Mouse (Mus musculus) adrenal gland, adult 2 months (tissue): ENCODE data around the gene Gm3402. TPM values are rescaled to one million over a fixed set of nuclear protein-coding genes. Genes with fewer than 3 reads are reported as not detected.
A peak's percentile ranks its signal among the peaks of the same experiment; 100 is the strongest.
"Not testable (repeated sequence)": the region's sequence is repeated elsewhere in the genome, so short reads cannot be mapped to it uniquely, and the experiment has no call there.

ENCODE experiments used
- DNase-seq: peaks from one replicate; pipeline ENCODE4 v3.0.0; 2021
- long read RNA-seq: library from polyadenylated mRNA; stranded (forward); transcript quantifications from one replicate; pipeline ENCODE4 v2.0.0, GENCODE M21; 2021
- polyA plus RNA-seq: library from polyadenylated mRNA; depleted of rRNA; stranded (reverse); fragments of >200 nt; gene quantifications from 2 replicates; pipeline ENCODE4 v1.2.3, GENCODE M21; 2012; rRNA removed
- total RNA-seq, 2 experiments: library from RNA; stranded (reverse); gene quantifications; 2 replicates each; pipeline ENCODE4 v1.2.3; 2021

Gene Gm3402
- total RNA-seq (not detected), polyA plus RNA-seq (not detected in 2 replicates)
- long read RNA-seq, result 0 reads

DNA sequence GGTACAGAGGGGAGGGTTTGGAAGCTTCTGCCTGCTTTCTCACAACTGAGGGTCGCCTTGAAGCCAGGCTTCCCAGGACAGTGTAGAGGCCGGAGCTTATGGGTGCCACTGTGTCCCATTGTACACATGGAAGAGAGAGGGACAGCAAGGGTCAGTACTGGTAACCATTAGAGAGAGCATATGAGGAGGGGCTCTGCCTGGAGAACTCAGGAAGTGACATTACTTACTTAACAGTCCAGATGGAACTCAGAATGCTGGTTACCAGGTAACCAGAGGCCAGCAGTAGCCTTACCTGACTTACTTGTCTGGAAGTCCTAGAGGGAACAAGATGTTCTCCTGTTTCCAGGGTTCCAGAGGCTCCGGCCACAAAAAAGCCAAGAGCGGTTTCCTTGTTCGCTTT, at the start of gene Gm3402:
Gene Gm3402 (plus strand): TSS at position 301 of the 400 bp plus-strand sequence.
- DNase-seq, result not testable (repeated sequence)

DNA sequence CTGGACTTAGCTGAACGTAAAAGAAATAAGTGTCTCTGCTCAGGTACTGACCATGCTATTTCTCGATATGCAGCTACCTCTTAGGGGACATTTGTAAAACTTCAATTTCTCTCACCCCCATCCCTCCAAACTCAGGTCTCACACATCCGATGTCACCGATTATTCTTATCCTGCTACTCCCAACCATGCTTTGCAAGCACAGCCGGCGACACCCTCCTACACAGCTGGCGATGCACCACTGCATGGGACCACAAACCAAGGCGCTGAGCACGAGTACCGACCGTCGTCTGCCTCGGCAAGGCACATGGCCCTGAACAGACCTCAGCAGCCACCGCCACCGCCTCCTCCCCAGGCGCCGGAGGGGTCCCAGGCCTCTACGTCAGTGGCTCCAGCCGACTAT, 47.3 kb upstream of the Gm3402 start:
- DNase-seq, result no peak

DNA sequence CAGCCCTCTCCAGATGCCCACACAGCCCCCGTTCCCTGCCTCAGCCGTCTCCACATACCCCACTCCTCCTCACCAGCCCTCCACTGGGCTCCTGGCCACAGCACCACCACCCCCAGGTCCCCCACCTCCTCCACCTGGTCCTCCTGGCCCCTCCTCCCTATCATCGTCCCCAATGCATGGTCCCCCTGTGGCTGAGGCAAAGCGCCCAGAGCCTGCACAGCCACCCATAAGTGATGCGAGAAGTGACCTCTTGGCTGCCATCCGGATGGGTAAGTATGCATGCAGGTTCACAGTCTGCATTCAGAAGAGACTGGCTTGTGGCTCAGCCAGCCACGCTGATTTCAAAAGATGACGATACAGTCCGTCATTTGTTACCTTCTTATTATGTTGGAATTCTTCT, 45.6 kb upstream of the Gm3402 start:
- no peak for DNase-seq

DNA sequence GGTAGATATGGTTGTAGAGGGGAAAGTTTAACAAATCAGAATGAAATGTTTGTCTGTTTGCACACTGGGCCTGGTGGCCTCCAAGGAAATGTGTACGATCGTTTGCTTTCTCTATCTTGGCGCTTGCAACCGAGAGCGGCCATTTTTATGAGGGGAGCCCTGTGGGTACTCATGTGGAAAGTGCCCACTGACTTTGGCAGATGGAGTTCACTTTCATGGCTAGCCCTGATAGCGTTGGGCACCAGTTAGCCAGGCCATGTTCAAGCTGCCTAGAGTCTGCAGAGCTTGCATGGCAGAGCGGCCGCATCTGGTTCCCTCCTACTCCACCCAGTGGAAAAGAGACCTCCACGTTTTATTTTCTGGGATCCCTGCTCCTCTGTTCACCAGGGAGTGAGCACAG, 43.1 kb upstream of the Gm3402 start:
- DNase-seq, result no peak

DNA sequence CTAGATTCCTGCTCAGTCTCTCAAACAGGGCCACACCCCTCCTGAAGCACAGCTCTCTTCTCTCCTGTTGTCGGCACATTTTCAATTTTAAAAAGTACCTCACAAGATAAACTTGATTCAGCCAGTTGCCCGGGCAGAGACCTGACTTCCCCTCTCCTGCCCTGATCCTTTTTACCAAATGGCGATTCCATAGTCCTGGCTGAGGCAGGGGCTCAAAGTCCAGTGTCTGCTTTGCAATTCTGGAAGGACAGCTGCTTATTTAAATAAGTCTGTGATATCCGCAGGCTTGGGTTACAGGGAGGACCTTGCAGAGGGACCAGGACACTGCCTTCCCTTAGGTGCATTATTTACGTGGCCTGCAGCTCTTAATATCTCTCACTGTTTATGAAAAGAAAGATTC, 42.6 kb upstream of the Gm3402 start:
- DNase-seq, result no peak

DNA sequence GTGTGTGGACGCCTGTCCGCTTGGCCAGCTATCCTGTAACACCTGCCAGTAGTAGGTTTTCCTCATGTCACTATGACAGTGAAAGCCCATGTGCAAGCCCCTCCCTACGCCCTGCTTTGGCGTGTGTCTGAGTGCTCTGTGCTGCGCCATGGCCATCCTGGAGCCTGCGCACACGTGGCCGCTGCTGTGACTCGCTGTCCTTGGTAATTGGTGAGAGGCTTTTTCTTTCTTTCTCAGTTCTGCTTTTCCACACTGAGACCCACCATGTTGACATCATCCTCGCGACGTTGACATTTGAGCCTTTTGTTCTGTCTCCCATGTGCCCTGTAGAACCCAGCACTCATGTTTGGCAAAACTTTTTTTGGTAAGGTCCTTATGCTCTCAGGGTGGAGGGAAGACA, 42.1 kb upstream of the Gm3402 start:
- peak; percentile 77 for DNase-seq

DNA sequence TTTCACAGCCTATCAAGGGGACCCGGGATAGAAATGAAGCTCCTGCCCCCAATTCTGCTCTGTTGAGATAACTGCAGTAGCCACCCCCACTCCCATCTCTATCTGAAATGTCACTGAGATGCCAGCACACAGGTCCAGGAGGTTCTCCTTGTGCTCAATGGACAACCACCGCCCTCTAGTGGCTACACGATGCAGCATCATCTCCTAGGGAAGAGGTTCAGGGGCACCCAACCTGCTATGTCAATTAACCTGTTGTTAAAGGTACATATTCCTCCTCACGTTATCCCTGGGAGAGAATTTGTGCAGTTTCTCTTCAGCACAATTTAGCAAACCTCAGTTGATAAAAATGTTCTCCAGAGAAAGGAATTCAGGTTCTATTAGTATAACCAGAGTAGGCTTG, 34.4 kb upstream of the Gm3402 start:
- DNase-seq, result peak; percentile 38

DNA sequence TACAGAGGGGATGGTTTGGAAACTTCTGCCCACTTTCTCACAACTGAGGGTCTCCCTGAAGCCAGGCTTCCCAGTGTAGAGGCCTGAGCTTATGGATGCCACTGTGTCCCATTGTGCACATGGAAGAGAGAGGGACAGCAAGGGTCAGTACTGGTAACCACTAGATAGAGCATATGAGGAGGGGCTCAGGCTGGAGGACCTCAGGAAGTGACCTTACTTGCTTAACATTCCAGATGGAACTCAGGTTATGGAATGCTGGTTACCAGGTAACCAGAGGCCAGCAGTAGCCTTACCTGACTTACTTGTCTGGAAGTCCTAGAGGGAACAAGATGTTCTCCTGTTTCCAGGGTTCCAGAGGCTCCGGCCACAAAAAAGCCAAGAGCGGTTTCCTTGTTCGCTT, 32.3 kb upstream of the Gm3402 start, which contains the start of gene Gm6408:
Gene Gm6408 (plus strand): TSS at position 301 of the 400 bp plus-strand sequence.
- not testable (repeated sequence) for DNase-seq

DNA sequence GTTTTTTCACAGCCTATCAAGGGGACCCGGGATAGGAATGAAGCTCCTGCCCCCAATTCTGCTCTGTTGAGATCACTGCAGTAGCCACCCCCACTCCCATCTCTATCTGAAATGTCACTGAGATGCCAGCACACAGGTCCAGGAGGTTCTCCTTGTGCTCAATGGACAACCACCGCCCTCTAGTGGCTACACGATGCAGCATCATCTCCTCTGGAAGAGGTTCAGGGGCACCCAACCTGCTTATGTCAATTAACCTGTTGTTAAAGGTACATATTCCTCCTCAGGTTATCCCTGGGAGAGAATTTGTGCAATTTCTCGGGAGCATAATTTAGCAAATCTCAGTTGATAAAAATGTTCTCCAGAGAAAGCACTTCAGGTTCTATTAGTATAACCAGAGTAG, 25.0 kb upstream of the Gm3402 start:
- peak; percentile 39 for DNase-seq

DNA sequence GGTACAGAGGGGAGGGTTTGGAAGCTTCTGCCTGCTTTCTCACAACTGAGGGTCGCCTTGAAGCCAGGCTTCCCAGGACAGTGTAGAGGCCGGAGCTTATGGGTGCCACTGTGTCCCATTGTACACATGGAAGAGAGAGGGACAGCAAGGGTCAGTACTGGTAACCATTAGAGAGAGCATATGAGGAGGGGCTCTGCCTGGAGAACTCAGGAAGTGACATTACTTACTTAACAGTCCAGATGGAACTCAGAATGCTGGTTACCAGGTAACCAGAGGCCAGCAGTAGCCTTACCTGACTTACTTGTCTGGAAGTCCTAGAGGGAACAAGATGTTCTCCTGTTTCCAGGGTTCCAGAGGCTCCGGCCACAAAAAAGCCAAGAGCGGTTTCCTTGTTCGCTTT, 22.9 kb upstream of the Gm3402 start, which contains the start of gene Gm6370:
Gene Gm6370 (plus strand): TSS at position 301 of the 400 bp plus-strand sequence.
- not testable (repeated sequence) for DNase-seq

DNA sequence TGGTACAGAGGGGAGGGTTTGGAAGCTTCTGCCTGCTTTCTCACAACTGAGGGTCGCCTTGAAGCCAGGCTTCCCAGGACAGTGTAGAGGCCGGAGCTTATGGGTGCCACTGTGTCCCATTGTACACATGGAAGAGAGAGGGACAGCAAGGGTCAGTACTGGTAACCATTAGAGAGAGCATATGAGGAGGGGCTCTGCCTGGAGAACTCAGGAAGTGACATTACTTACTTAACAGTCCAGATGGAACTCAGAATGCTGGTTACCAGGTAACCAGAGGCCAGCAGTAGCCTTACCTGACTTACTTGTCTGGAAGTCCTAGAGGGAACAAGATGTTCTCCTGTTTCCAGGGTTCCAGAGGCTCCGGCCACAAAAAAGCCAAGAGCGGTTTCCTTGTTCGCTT, 11.8 kb upstream of the Gm3402 start, which contains the start of gene 4930449I24Rik:
Gene 4930449I24Rik (plus strand): TSS at position 301 of the 400 bp plus-strand sequence.
- DNase-seq, result not testable (repeated sequence)

DNA sequence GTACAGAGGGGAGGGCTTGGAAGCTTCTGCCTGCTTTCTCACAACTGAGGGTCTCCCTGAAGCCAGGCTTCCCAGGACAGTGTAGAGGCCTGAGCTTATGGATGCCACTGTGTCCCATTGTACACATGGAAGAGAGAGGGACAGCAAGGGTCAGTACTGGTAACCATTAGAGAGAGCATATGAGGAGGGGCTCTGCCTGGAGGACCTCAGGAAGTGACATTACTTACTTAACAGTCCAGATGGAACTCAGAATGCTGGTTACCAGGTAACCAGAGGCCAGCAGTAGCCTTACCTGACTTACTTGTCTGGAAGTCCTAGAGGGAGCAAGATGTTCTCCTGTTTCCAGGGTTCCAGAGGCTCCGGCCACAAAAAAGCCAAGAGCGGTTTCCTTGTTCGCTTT, 11.6 kb downstream of the Gm3402 start, which contains the start of gene Gm3404:
Gene Gm3404 (plus strand): TSS at position 301 of the 400 bp plus-strand sequence.
- not testable (repeated sequence) for DNase-seq

DNA sequence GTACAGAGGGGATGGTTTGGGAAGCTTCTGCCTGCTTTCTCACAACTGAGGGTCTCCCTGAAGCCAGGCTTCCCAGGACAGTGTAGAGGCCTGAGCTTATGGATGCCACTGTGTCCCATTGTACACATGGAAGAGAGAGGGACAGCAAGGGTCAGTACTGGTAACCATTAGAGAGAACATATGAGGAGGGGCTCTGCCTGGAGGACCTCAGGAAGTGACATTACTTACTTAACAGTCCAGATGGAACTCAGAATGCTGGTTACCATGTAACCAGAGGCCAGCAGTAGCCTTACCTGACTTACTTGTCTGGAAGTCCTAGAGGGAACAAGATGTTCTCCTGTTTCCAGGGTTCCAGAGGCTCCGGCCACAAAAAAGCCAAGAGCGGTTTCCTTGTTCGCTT, 23.4 kb downstream of the Gm3402 start, which contains the start of gene Gm3409:
Gene Gm3409 (plus strand): TSS at position 301 of the 400 bp plus-strand sequence.
- not testable (repeated sequence) for DNase-seq

DNA sequence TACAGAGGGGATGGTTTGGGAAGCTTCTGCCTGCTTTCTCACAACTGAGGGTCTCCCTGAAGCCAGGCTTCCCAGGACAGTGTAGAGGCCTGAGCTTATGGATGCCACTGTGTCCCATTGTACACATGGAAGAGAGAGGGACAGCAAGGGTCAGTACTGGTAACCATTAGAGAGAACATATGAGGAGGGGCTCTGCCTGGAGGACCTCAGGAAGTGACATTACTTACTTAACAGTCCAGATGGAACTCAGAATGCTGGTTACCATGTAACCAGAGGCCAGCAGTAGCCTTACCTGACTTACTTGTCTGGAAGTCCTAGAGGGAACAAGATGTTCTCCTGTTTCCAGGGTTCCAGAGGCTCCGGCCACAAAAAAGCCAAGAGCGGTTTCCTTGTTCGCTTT, 41.9 kb downstream of the Gm3402 start, which contains the start of gene Gm3415:
Gene Gm3415 (plus strand): TSS at position 301 of the 400 bp plus-strand sequence.
- DNase-seq, result not testable (repeated sequence)

DNA sequence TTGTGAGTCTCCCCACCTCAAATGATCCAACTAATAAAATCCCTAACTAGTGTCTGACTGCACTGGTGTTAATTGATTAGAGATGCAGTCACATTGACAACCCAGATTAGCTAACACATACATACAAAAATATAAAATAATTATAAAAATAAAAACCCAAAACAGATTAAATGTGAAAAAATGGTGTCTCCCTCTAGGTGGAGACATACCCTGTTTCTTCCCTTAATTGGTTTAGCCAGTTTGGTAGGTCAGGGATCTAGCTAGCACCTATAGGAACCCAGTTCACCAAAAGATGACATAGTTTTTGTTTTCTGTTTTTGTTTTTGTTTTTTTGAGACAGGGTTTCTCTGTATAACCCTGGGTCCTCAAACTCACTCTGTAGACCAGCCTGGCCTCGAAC, 50.3 kb downstream of the Gm3402 start:
- DNase-seq, result no peak

Other genes starting within 250 kb of the Gm3402 start
- 10 to 100 TPM; 21.0 to 22.9 TPM for gene Wasf3, start 129.1 kb upstream of the Gm3402 start, total RNA-seq
- gene Wasf3, start 129.1 kb upstream of the Gm3402 start, polyA plus RNA-seq, result 24.9 and 34.2 TPM in 2 replicates
- gene Gm6408, start 32.2 kb upstream of the Gm3402 start, total RNA-seq, result not detected
- not detected in 2 replicates for gene Gm6408, start 32.2 kb upstream of the Gm3402 start, polyA plus RNA-seq
- not detected for gene Gm6370, start 22.8 kb upstream of the Gm3402 start, total RNA-seq
- not detected in 2 replicates for gene Gm6370, start 22.8 kb upstream of the Gm3402 start, polyA plus RNA-seq
- gene 4930449I24Rik, start 11.7 kb upstream of the Gm3402 start, total RNA-seq, result not detected
- gene 4930449I24Rik, start 11.7 kb upstream of the Gm3402 start, polyA plus RNA-seq, result not detected in 2 replicates
- not detected for gene Gm3404, start 11.7 kb downstream of the Gm3402 start, total RNA-seq
- not detected in 2 replicates for gene Gm3404, start 11.7 kb downstream of the Gm3402 start, polyA plus RNA-seq
- not detected for gene Gm3409, start 23.5 kb downstream of the Gm3402 start, total RNA-seq
- not detected in 2 replicates for gene Gm3409, start 23.5 kb downstream of the Gm3402 start, polyA plus RNA-seq
- not detected for gene Gm3415, start 42.0 kb downstream of the Gm3402 start, total RNA-seq
- not detected in 2 replicates for gene Gm3415, start 42.0 kb downstream of the Gm3402 start, polyA plus RNA-seq
- not detected for gene Gpr12, start 71.1 kb downstream of the Gm3402 start, total RNA-seq
- not detected in 2 replicates for gene Gpr12, start 71.1 kb downstream of the Gm3402 start, polyA plus RNA-seq